Mouse (Mus musculus): ENCODE results near the gene Pacsin2.
"Not testable (repeated sequence)": the region's sequence is repeated elsewhere in the genome, so short reads cannot be mapped to it uniquely, and the experiment has no call there.

Gene Pacsin2

GRCm38 (mm10) chr15:83366933-83367552 is 97.4 kb downstream of the Pacsin2 start:
- DNase-seq = peak; percentile 84 to 95

- DNase-seq = no peak
These were observed 98.7 kb downstream of the Pacsin2 start for GRCm38 (mm10) chr15:83365697-83366096.

- no peak for DNase-seq
These were observed 100.2 kb downstream of the Pacsin2 start for GRCm38 (mm10) chr15:83364194-83364593.

- DNase-seq = not testable (repeated sequence)
These were observed 101.6 kb downstream of the Pacsin2 start for GRCm38 (mm10) chr15:83362813-83363212.

- not testable (repeated sequence) for DNase-seq
These were observed 103.5 kb downstream of the Pacsin2 start for GRCm38 (mm10) chr15:83360899-83361298.

GRCm38 (mm10) chr15:83360140-83360539 is 104.3 kb downstream of the Pacsin2 start:
- no peak for DNase-seq

GRCm38 (mm10) chr15:83358476-83358875 is 105.9 kb downstream of the Pacsin2 start:
- peak in 1 of 2 experiments; percentile 51 for DNase-seq

GRCm38 (mm10) chr15:83351546-83351945 is 112.9 kb downstream of the Pacsin2 start:
- no peak for DNase-seq

GRCm38 (mm10) chr15:83350859-83351258 is 113.5 kb downstream of the Pacsin2 start:
- no peak for DNase-seq

GRCm38 (mm10) chr15:83349954-83350711 is 114.3 kb downstream of the Pacsin2 start, which contains the start of gene Arfgap3:
TSS of gene Arfgap3 (minus strand) at chr15:83350247.
- peak; percentile 94 to 95 for DNase-seq

GRCm38 (mm10) chr15:83349225-83349953 is 115.0 kb downstream of the Pacsin2 start:
- DNase-seq = no peak

- no peak for DNase-seq
These were observed 115.7 kb downstream of the Pacsin2 start for GRCm38 (mm10) chr15:83348747-83349146.

- DNase-seq = no peak
These were observed 118.4 kb downstream of the Pacsin2 start for GRCm38 (mm10) chr15:83345898-83346529.

- DNase-seq = no peak
These were observed 119.5 kb downstream of the Pacsin2 start for GRCm38 (mm10) chr15:83344956-83345355.

GRCm38 (mm10) chr15:83344157-83344556 is 120.2 kb downstream of the Pacsin2 start:
- no peak for DNase-seq

- DNase-seq = no peak
These were observed 125.5 kb downstream of the Pacsin2 start for GRCm38 (mm10) chr15:83338908-83339307.

GRCm38 (mm10) chr15:83337903-83338870 is 126.2 kb downstream of the Pacsin2 start:
- DNase-seq = no peak

- DNase-seq = peak in 1 of 2 experiments; percentile 36
These were observed 132.0 kb downstream of the Pacsin2 start for GRCm38 (mm10) chr15:83332373-83332772.

GRCm38 (mm10) chr15:83328952-83329351 is 135.5 kb downstream of the Pacsin2 start:
- no peak for DNase-seq
